In the genomic region with DNA sequence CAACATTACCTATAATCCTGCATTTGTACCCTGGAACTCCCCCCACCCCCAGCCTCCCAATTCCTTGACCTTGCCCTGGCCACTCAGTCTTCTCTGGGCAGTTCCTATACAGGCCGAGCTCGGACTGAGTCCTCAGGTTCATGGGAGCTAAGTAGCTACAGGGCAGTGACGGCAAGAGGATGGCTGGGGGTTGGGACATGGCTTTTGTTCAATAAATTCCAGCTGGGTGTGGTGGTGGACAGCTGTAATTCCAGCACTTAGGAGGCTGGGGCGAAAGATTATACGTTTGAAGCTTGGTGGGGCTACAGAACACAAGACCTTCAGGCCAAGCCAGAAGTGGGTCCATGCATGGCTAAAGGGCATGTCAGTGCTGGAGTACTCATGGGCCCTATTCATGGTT, we compare ENCODE assay signal across 15 mouse cellular contexts. TPM values are rescaled to one million over a fixed set of nuclear protein-coding genes. Genes with fewer than 3 reads are reported as not detected.
"Had no signal": no experiment of that assay in that cellular context is flagged by ENCODE, and none has a peak within 500 bp of the region (broad histone marks: within the 10 kb centered on the region; RNA-seq: fewer than 3 reads in every experiment).

No protein-coding gene starts in this region.

- H3K27me3 ChIP-seq: lung, embryonic 15.5 days; midbrain, embryonic 13.5 days; midbrain, embryonic 15.5 days; neural tube, embryonic 12.5 days; stomach, embryonic 15.5 days had no signal

- H3K4me2 ChIP-seq: lung, embryonic 15.5 days; midbrain, embryonic 11.5 days; midbrain, embryonic 13.5 days; midbrain, embryonic 15.5 days; neural tube, embryonic 12.5 days; stomach, embryonic 15.5 days had no signal

- H3K4me3 ChIP-seq: lung, embryonic 15.5 days; midbrain, embryonic 13.5 days; midbrain, embryonic 15.5 days; neural tube, embryonic 12.5 days; stomach, embryonic 15.5 days had no signal

- ATAC-seq: liver, postnatal 0 days; midbrain, embryonic 13.5 days; midbrain, embryonic 15.5 days had no signal

- H3K36me3 ChIP-seq: lung, embryonic 15.5 days; midbrain, embryonic 13.5 days; midbrain, embryonic 15.5 days; neural tube, embryonic 12.5 days; stomach, embryonic 15.5 days had no signal

- DNase-seq: liver, postnatal 0 days; lung, adult 2 months; lung, postnatal 14 days; lung, postnatal 36 days; right cerebral cortex, postnatal 14 days; thymus, adult 2 months; thymus, postnatal 25 days; thymus, postnatal 4 days had no signal

RNA-seq across cellular contexts. Expression of a gene that starts 22.6 kb away (rescaled TPM):
- total RNA-seq: midbrain, postnatal 0 days had no signal
